Mouse (Mus musculus) thymus, adult 2 months (tissue): ENCODE data around the gene Fgfr2. TPM values are rescaled to one million over a fixed set of nuclear protein-coding genes. Genes with fewer than 3 reads are reported as not detected.

Experiments used
- DNase-seq: peaks from one replicate; pipeline ENCODE4 v3.0.0; 2021
- H3K27ac ChIP-seq: fragments of 200-500 bp; 2 replicates; pipeline ENCODE4 v1.5.1; 2012; ENCODE audit warnings: low read length, control low read depth; ENCODE audit not compliant: control insufficient read depth, insufficient read depth
- H3K27me3 ChIP-seq: fragments of 200-500 bp; 2 replicates; pipeline ENCODE4 v1.6.1; 2012; ENCODE audit warnings: mild to moderate bottlenecking, low read length, moderate library complexity, mixed read lengths; ENCODE audit not compliant: control insufficient read depth, insufficient read depth
- H3K36me3 ChIP-seq: fragments of 200-500 bp; 2 replicates; pipeline ENCODE4 v1.6.1; 2012; ENCODE audit warnings: mild to moderate bottlenecking, low read length, moderate library complexity; ENCODE audit not compliant: control insufficient read depth, insufficient read depth
- H3K4me1 ChIP-seq: fragments of 200-500 bp; replicated peaks from 2 replicates; pipeline ENCODE4 v1.6.1; 2012; ENCODE audit warnings: low read length; ENCODE audit not compliant: control insufficient read depth, insufficient read depth
- H3K4me3 ChIP-seq: fragments of 200-500 bp; 2 replicates; pipeline ENCODE4 v1.5.1; 2012; ENCODE audit warnings: mild to moderate bottlenecking, low read length, control low read depth, moderate library complexity; ENCODE audit not compliant: control insufficient read depth, insufficient read depth
- CTCF ChIP-seq: fragments of 200-500 bp; IDR thresholded peaks from 2 replicates; pipeline ENCODE4 v1.5.1; 2012; ENCODE audit warnings: mild to moderate bottlenecking, control low read depth, low read length, moderate library complexity, borderline replicate concordance; ENCODE audit not compliant: control insufficient read depth, poor library complexity, insufficient read depth; ENCODE audit errors: extremely low read depth
- POLR2A ChIP-seq: fragments of 200-500 bp; IDR thresholded peaks from 2 replicates; pipeline ENCODE4 v1.6.1; 2012; ENCODE audit warnings: mild to moderate bottlenecking, low read length, control low read depth, moderate library complexity; ENCODE audit not compliant: control insufficient read depth, poor library complexity, insufficient read depth; ENCODE audit errors: extremely low read depth
- WGBS: fragments of 180-500 bp; shearing (Covaris S2); methylation state at CpG from one replicate; pipeline ENCODE4 v1.1.7; 2018; 5-methylcytosine and 5-hydroxymethylcytosine counted together
- polyA plus RNA-seq: library from polyadenylated mRNA; depleted of rRNA; stranded (reverse); fragments of >200 nt; gene quantifications from 2 replicates; pipeline ENCODE4 v1.2.3, GENCODE M21; 2012

The Fgfr2 gene
- polyA plus RNA-seq, 1 experiment: 12.1 TPM

DNA sequence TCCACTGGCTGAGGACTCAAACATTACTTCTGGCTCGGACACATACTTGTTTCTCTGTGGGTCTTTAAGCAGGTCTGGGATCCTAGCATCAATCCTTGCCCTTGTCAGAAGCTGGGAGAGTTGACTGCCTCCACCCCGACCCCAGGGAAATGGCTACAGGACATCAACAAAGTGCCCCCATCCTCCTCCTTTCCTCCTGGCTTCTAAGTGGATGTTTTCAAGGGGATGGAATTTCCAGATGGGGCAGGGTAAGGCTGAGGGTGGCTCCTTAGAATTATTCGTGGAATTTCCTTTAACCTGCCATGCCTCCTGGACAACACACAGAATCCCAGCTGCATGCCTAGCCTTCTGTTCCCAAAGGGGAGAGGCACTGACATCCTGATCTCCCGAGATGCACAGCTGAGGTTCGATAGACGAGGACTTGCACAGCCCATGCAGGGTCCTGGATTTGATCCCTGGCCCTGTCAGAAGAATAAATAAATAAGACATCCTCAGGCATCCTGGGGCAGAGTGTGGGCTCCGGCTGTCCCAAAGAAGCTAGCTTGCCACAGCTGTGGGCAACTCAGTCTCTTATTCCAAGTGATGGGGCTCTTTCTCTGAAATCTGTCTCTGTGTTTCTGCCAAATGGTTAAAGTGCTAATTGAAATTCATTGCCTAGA, 925.2 kb downstream of the Fgfr2 start:
- whole genome bisulfite sequencing: 50% methylated on average over 7 of the region's 7 CpGs
- H3K27ac ChIP-seq: no peak overlapping the region
- no peak for TF ChIP-seq POLR2A
- TF ChIP-seq CTCF: no peak

DNA sequence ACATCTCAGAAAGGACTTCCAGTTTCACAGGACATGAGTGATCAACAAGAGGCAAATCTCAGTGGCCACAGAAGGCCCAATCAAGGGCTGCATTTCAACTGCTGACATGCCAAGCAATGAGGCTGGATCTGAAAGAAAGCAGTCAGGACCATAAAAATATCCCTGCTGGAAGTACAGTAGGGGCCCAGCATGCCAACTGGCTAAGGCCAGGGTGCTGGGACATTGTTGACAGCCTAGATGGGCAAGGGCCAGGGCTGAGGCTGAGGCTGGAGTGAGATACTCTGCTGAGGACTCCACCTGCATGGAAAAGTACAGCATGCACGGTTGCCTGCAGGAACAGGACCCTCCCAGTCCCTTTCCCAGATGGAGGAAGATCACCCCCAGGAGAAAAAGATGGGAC, 926.6 kb downstream of the Fgfr2 start:
- Histone ChIP-seq H3K4me3 (no peak overlapping the region), H3K36me3 (no peaks in the 10 kb centered on the region), H3K4me1 (no peaks in the 10 kb centered on the region), H3K27ac (no peak overlapping the region), H3K27me3 (no peaks in the 10 kb centered on the region)
- DNase-seq: no peak
- 88% methylated on average over 1 of the region's 1 CpGs for WGBS
- no peak for TF ChIP-seq CTCF
- TF ChIP-seq POLR2A: no peak

More for the DNA sequence above, 925.2 kb downstream of the Fgfr2 start:
- Histone ChIP-seq H3K27me3 (no peaks in the 10 kb centered on the region), H3K4me3 (no peak overlapping the region), H3K4me1 (no peaks in the 10 kb centered on the region), H3K36me3 (no peaks in the 10 kb centered on the region)
- no peak for DNase-seq

DNA sequence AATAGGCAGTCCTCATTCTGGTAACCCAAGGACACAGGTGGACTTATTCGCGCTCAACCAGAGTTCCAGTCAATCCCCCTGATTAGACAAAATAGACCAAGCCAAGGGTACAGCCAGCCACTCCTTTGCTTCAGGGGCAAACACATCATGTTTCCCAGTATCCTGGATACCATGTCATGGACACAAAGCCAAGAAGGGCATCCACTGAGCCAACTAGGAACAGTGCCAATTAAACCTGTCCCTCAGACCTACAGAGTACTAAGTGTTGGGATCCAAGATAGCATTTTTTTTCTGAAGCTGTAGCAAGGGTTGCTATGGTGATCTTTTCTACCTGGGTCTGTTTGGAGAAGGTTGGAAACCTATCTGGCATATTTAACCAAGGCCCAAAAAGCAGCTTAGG, 929.5 kb downstream of the Fgfr2 start:
- 95% methylated on average over 2 of the region's 2 CpGs for WGBS
- Histone ChIP-seq H3K36me3 (no peaks in the 10 kb centered on the region), H3K4me1 (no peaks in the 10 kb centered on the region), H3K27me3 (no peaks in the 10 kb centered on the region), H3K27ac (no peak overlapping the region), H3K4me3 (no peak overlapping the region)
- no peak for DNase-seq
- TF ChIP-seq POLR2A (no peak), CTCF (no peak)

DNA sequence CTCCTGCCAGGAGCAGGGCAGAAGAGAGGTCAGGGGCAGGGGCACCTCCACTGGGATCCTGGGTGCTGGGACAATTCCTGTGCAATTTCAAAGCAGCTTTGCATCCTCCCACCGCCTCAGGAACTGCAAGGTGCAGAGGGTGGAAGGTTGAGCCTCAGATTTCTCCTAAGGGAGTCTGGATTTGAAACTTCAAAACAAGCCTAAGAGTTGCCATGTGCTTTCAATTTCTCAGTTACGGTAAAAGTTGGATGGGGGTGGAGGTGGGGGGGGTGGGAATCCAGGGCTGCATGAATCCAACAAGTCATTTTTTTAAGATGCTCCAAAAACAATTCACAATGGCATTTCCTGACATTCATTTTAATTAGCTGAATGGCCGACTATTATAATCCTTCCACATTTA, 935.7 kb downstream of the Fgfr2 start:
- WGBS: 77% methylated on average over 3 of the region's 3 CpGs
- no peak overlapping the region for H3K27ac ChIP-seq
- no peak overlapping the region for H3K4me3 ChIP-seq
- H3K36me3 ChIP-seq: no peaks in the 10 kb centered on the region
- no peaks in the 10 kb centered on the region for H3K27me3 ChIP-seq
- no peak for TF ChIP-seq CTCF
- no peak for TF ChIP-seq POLR2A
- H3K4me1 ChIP-seq: no peaks in the 10 kb centered on the region
- no peak for DNase-seq

DNA sequence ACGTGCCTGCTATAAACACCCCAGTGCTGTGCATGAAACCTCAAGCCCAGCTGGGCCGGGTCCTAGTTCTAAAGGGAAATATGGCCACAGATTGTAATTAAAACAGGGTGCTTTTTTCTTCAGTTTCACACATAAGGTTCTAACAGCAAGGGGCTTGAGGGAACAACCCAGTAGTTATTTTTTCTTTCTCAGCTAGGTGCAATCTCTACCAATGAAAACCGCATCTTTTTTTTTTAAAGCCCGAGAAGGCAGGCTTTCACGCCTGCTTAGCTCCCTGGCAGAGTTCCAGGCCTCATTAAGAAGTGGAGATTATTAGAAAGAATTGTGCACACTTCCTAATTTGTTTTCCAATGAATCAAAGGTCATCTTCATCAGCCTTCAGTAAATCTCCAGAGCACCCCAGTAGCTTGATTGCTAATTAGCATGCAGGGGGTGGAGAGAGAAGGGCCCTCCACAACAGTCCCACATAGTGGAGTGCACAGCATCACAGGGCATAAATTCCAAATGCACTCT, 939.2 kb downstream of the Fgfr2 start:
- DNase-seq: no peak
- no peaks in the 10 kb centered on the region for H3K36me3 ChIP-seq
- no peak overlapping the region for H3K27ac ChIP-seq
- WGBS: 67% methylated on average over 5 of the region's 5 CpGs
- no peaks in the 10 kb centered on the region for H3K27me3 ChIP-seq
- no peak for TF ChIP-seq POLR2A
- TF ChIP-seq CTCF: no peak
- no peaks in the 10 kb centered on the region for H3K4me1 ChIP-seq
- no peak overlapping the region for H3K4me3 ChIP-seq

DNA sequence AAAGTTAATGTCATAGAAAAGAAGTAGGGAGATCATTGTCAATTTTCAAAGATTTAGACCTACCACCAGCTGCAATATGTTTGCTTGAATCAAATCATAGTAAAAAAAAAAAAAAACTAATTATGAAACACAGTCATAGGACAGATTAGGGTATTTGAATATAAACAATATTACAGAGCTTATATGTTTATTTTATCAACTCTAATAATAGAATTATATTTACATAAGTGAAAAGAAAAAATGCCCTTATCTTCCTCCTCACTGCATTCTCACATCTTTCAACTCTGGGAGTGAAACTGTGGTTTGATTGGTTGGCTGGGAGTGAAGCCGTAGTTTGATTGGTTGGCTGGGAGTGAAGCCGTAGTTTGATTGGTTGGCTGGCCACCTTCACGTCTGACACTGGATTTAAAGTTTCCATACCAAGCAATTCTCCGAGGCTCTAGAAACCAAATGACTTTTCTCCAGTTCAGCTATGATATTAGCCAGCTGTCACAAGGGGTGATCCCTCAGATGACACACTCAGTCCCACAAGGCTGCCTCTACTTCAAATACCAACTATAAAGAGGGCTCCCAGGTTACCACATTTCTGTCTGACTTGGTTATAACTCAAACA, 941.5 kb downstream of the Fgfr2 start:
- H3K27ac ChIP-seq: no peak overlapping the region
- no peak overlapping the region for H3K4me3 ChIP-seq
- TF ChIP-seq POLR2A (no peak), CTCF (no peak)
- no peaks in the 10 kb centered on the region for H3K4me1 ChIP-seq
- no peaks in the 10 kb centered on the region for H3K27me3 ChIP-seq
- DNase-seq: no peak
- WGBS: 93% methylated on average over 4 of the region's 4 CpGs
- no peaks in the 10 kb centered on the region for H3K36me3 ChIP-seq

DNA sequence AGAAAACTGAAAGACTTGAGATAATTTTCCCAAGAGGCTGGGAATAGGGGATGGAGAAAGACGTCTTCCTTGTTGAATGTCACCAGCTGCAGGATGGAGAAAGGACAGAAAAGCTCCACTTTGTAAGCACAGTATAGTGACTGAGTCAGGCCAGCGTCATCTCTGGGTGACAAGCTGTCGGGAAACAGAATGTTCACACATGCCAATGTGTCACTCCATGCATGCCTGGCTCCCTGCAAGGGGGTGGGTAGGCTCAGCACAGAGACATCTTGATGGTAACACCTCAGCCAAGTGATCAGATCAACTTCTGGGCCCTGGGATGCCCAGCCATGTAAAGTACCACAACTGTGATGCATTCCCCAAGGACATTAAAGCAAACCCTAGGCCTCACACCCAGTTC, 942.1 kb downstream of the Fgfr2 start:
- Histone ChIP-seq H3K36me3 (no peaks in the 10 kb centered on the region), H3K27me3 (no peaks in the 10 kb centered on the region), H3K27ac (no peak overlapping the region), H3K4me1 (no peaks in the 10 kb centered on the region), H3K4me3 (no peak overlapping the region)
- TF ChIP-seq CTCF (no peak), POLR2A (no peak)
- DNase-seq: no peak
- 94% methylated on average over 3 of the region's 3 CpGs for WGBS

DNA sequence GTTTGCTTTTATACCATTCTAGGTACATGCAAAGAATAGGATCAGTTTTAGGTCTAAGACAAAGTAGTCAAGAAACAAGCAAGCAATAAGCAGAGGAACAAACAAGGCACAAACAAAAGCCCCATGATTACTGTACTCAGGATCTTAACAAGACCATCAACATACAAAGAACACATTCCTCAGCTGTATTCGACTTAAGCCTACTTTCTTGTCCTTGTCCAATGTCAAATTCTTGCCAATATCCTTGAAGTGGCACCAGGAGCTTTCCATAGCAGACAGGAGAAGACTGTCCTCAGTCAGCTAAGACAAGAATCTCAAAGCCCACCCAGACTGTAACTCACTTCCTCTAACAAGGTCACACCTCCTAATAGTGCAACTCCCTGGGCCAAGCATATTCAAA, 944.1 kb downstream of the Fgfr2 start:
- 68% methylated on average over 1 of the region's 1 CpGs for WGBS
- TF ChIP-seq POLR2A (no peak), CTCF (no peak)
- H3K4me3 ChIP-seq: no peak overlapping the region
- H3K27ac ChIP-seq: no peak overlapping the region
- no peaks in the 10 kb centered on the region for H3K36me3 ChIP-seq
- DNase-seq: no peak
- no peaks in the 10 kb centered on the region for H3K27me3 ChIP-seq
- H3K4me1 ChIP-seq: no peaks in the 10 kb centered on the region
